Mouse (Mus musculus): ENCODE measurements around the gene Prickle4. TPM values are rescaled to one million over a fixed set of nuclear protein-coding genes. Genes with fewer than 3 reads are reported as not detected.

The Prickle4 gene
- polyA plus RNA-seq (2012; rRNA removed) = 7.0 and 9.0 TPM in 2 replicates

DNA sequence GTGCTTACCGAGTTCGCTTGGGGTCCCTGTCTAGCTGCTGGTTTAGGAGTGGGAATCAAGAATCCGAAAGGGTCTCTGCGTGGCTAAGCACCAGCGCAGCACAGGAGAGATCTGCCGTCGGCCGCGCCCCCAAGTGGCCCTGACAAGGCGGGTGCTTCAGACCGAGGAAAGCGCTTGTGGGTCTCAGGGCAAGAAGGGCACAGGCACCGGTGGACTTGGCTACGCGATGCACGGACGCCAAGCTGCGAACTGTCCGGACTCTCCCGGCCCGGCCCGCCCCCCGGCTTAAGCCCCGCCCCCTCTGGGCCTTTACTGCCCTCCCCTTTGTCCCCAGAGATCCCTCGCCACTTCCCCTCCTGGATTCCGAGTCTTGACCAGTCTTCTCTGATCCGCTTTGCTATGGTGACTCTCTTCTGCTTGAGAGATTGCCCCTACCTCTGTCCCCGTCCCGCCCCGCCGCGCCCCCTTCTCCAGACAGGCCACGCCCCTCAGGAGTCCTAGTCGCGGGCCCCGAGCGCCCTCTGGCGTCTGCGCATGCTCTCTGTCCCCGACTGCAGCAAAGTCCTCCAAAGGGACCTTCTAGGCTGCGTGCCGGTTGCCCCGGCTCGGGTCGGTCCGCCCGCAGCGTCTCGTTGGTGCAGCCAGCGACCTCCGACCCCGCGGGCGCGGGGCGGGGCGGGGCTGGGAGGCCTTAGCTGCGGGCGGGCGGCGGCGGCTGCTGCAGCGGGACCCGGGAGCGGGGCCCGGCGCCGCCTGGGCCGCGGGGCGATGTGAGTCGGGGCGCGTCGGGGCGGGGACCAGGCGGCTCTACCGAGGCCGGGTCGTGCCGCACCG is at the start of gene Prickle4:
TSS of gene Prickle4 (minus strand) at position 234 of the 834 bp plus-strand sequence.
- Histone ChIP-seq H3K36me3 (ENCODE audit: control insufficient read depth, insufficient read depth, low read length) (no peaks in the 10 kb centered on the region), H3K27ac (ENCODE audit: insufficient read depth, low read depth, low read length) (peak within 1 kb of the TSS; percentile 43), H3K4me1 (ENCODE audit: control insufficient read depth, insufficient read depth, low read length) (peaks cover 9% of the 10 kb centered on the region; the same call in 1 of the 2 replicates), H3K4me3 (ENCODE audit: insufficient read depth, low read depth, low read length) (peak within 1 kb of the TSS; percentile 62), H3K27me3 (replicated peaks; ENCODE audit: control insufficient read depth, insufficient read depth, low read length) (no peaks in the 10 kb centered on the region)
- WGBS = under 1% methylated on average over 82 of the region's 82 CpGs
- DNase-seq = peak; percentile 99
- peak; percentile 74 for TF ChIP-seq CTCF (conservative IDR thresholded peaks at IDR 0.05; ENCODE audit: insufficient read depth, insufficient read length, low read depth, low read length)
- peak; percentile 31 for TF ChIP-seq POLR2A (IDR thresholded peaks at IDR 0.05; ENCODE audit: low read depth, low read length)

DNA sequence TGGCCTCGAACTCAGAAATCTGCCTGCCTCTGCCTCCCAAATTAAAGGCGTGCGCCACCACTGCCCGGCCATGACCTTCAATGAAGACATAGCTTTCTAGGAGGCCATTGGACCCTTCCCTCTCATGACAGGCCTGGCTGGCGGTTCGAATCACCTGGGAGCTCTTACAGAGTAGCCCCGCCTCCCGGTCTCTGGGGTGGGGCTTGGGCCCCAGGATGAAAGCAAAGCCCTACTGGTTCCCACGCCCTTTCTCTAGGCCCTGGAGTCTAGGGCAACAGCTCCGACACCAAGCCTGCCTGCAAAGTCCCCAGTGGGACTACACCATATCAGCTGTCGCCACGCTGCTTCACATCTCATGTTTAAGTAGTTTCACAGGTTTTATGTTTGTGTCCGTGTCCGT is 49.5 kb upstream of the Prickle4 start:
- peaks cover 15% of the 10 kb centered on the region; the same call in 1 of the 2 replicates for H3K4me1 ChIP-seq (ENCODE audit: control insufficient read depth, insufficient read depth, low read length)
- no peak for TF ChIP-seq CTCF (conservative IDR thresholded peaks at IDR 0.05; ENCODE audit: insufficient read depth, insufficient read length, low read depth, low read length)
- no peak for TF ChIP-seq POLR2A (IDR thresholded peaks at IDR 0.05; ENCODE audit: low read depth, low read length)
- 97% methylated on average over 14 of the region's 14 CpGs for WGBS
- H3K27ac ChIP-seq (ENCODE audit: insufficient read depth, low read depth, low read length) = no peak overlapping the region
- H3K36me3 ChIP-seq (ENCODE audit: control insufficient read depth, insufficient read depth, low read length) = no peaks in the 10 kb centered on the region
- no peak for DNase-seq
- no peak overlapping the region for H3K4me3 ChIP-seq (ENCODE audit: insufficient read depth, low read depth, low read length)
- H3K27me3 ChIP-seq (replicated peaks; ENCODE audit: control insufficient read depth, insufficient read depth, low read length) = no peaks in the 10 kb centered on the region

DNA sequence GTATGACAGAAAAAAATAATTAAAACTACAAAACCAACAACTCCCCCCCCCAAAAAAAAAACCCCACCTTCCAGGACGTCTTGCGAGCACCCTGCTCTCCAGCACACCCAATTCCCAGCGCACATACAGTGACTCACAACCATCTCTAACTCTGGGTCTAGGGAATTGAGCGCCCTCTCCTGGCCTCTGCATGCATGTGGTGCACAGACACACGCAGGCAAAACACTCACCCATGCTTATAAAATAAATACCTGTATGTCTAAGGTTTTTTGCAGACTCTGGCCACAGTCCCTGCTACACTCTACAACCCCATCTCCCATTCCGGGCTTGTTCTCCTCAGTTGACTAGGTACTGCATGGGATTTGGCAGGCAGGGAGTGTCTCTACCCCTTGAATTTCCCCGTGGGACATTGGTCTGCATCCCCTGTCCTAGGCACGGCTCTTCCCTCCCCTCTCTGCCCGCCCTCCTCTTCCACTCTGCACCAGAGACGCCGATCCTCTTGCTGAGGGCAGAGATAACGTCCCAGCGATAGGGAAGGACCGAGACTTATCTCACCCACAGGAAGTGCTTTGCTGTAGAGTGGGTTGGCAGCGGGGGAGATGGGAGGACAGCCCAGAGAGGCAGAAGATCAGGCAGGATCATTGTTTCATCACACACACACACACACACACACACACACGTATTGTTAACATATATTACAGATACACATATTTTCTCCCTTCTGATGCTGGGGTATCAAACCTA is 48.6 kb upstream of the Prickle4 start:
- Histone ChIP-seq H3K4me3 (ENCODE audit: insufficient read depth, low read depth, low read length) (no peak overlapping the region), H3K36me3 (ENCODE audit: control insufficient read depth, insufficient read depth, low read length) (no peaks in the 10 kb centered on the region), H3K27me3 (replicated peaks; ENCODE audit: control insufficient read depth, insufficient read depth, low read length) (no peaks in the 10 kb centered on the region), H3K27ac (ENCODE audit: insufficient read depth, low read depth, low read length) (no peak overlapping the region), H3K4me1 (ENCODE audit: control insufficient read depth, insufficient read depth, low read length) (0 out of 2 replicates have a peak, but pooled peaks cover 9% of the 10 kb centered on the region)
- no peak for DNase-seq
- TF ChIP-seq CTCF (conservative IDR thresholded peaks at IDR 0.05; ENCODE audit: insufficient read depth, insufficient read length, low read depth, low read length) (peak; percentile 35; the same call in 1 of the 2 replicates), POLR2A (IDR thresholded peaks at IDR 0.05; ENCODE audit: low read depth, low read length) (no peak)
- 57% methylated on average over 16 of the region's 16 CpGs for WGBS

DNA sequence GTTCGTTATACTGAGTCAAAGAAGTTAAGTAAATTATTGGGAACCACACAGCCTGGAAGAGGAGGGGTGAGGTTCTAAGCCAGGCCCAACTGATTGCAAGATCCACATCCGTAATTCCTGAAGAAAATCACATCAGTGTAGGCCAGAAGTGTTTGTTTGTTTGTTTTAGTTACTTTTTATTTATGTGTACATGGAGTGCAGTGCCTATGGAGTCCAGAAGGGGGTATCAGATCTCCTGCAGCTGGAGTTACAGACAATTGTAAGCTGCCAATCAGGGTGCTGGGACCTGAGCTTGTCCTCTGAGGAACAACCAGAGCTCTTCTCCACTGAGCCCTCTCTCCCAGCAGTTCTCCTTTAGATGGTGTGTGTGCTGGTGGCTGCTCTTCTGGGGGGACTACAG is 45.6 kb upstream of the Prickle4 start:
- Histone ChIP-seq H3K4me3 (ENCODE audit: insufficient read depth, low read depth, low read length) (no peak overlapping the region), H3K27ac (ENCODE audit: insufficient read depth, low read depth, low read length) (no peak overlapping the region), H3K36me3 (ENCODE audit: control insufficient read depth, insufficient read depth, low read length) (no peaks in the 10 kb centered on the region), H3K27me3 (replicated peaks; ENCODE audit: control insufficient read depth, insufficient read depth, low read length) (no peaks in the 10 kb centered on the region), H3K4me1 (ENCODE audit: control insufficient read depth, insufficient read depth, low read length) (0 out of 2 replicates have a peak, but pooled peaks cover 9% of the 10 kb centered on the region)
- 79% methylated on average over 2 of the region's 2 CpGs for WGBS
- no peak for DNase-seq
- TF ChIP-seq CTCF (conservative IDR thresholded peaks at IDR 0.05; ENCODE audit: insufficient read depth, insufficient read length, low read depth, low read length) (no peak), POLR2A (IDR thresholded peaks at IDR 0.05; ENCODE audit: low read depth, low read length) (no peak)

DNA sequence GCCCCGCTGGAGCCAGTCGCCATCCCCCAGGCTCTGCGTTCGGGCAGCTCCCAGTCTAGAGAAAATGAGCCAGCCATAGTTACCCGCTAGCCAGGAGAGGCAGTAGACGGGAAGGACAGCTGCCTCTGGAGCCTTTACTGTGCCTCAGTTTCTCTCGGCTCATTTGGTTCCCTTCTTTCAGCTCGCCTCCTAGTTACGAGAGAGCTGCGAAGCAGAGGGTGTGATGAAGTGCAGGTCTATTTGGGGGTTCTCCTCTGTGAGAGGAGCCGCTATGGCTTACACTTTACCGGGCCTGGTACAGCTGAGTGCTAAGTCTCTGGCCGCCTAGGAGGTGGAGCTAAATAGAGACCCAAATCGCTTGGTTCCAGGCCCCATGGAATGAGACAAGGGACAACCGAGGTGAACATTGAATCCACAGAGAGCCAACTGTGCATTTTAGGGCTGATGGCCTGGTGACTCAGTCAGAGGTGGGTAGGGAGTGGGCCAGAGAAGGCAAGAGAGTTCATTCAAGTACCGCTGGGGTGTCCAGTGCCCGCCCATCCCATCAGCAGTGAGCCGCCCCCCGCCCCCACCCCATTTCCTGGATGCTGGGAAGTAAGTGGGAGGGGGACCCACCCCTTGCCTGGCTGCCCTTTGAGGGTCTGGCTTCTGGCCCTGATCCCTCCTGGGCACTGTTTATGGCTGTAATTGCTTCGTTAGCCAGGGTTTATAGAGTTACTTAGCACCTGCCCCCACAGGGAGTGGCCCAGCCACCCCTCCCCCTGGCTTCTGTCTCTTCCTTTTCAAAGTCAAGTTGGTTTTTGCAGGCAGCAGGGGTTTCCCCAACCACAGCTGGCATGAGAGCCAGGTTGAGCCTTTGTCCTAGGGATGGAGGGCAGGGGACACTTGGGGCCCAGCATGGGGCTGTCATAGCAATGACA is 44.6 kb upstream of the Prickle4 start:
- no peak for TF ChIP-seq POLR2A (IDR thresholded peaks at IDR 0.05; ENCODE audit: low read depth, low read length)
- TF ChIP-seq CTCF (conservative IDR thresholded peaks at IDR 0.05; ENCODE audit: insufficient read depth, insufficient read length, low read depth, low read length) = no peak
- Histone ChIP-seq H3K4me1 (ENCODE audit: control insufficient read depth, insufficient read depth, low read length) (0 out of 2 replicates have a peak, but pooled peaks cover 9% of the 10 kb centered on the region), H3K36me3 (ENCODE audit: control insufficient read depth, insufficient read depth, low read length) (no peaks in the 10 kb centered on the region), H3K27ac (ENCODE audit: insufficient read depth, low read depth, low read length) (peak overlapping the region; percentile 78), H3K27me3 (replicated peaks; ENCODE audit: control insufficient read depth, insufficient read depth, low read length) (no peaks in the 10 kb centered on the region), H3K4me3 (ENCODE audit: insufficient read depth, low read depth, low read length) (peak overlapping the region; percentile 86)
- peak; percentile 48 for DNase-seq
- WGBS = 17% methylated on average over 20 of the region's 20 CpGs

DNA sequence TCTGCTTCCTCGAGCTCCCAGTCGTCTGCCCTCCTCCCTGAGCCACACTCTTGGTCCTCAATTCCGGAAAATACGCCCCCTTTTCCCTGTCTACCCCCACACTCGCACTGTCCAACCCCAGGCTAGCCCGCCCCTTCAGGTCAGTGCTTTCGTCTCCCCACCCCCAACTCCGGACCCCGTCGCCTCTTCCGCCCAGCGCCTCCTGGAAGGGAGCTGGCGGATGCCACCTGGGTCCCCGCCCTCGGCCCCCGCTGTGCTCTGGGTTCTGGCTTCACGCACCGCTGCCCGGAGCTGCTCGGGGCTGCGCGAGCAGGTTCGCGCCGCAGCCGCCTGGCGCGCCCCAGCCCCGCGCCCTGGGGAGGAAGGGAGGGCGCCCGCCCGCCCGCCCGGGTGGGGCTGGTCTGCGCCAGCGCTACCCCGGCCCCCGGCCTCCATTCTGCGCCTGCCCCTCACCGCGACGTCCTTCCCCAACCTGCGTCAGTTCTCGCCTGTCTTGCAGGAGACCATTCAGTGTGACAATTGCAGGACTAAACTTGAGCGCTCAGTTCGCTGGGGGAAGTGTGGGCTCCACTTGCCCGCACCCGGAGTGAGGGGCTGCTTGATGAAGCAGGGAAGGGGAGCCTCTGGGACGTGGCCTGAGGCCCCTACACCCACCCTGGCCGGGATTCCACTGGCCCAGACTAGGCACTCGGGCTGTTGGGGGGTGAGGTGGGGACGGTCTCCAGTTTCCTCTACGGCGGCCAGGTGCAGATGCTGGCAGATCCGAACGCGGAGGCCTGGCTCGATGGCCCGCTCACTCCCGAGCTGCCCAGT is 43.7 kb upstream of the Prickle4 start:
- Histone ChIP-seq H3K4me3 (ENCODE audit: insufficient read depth, low read depth, low read length) (peak overlapping the region; percentile 86), H3K36me3 (ENCODE audit: control insufficient read depth, insufficient read depth, low read length) (no peaks in the 10 kb centered on the region), H3K27me3 (replicated peaks; ENCODE audit: control insufficient read depth, insufficient read depth, low read length) (no peaks in the 10 kb centered on the region), H3K27ac (ENCODE audit: insufficient read depth, low read depth, low read length) (peak overlapping the region; percentile 92), H3K4me1 (ENCODE audit: control insufficient read depth, insufficient read depth, low read length) (0 out of 2 replicates have a peak, but pooled peaks cover 9% of the 10 kb centered on the region)
- TF ChIP-seq POLR2A (IDR thresholded peaks at IDR 0.05; ENCODE audit: low read depth, low read length) (no peak), CTCF (conservative IDR thresholded peaks at IDR 0.05; ENCODE audit: insufficient read depth, insufficient read length, low read depth, low read length) (no peak)
- peak; percentile 86 for DNase-seq
- WGBS = 2% methylated on average over 57 of the region's 61 CpGs

All from kidney, adult 2 months (tissue).